Mouse (Mus musculus) erythroblast, embryonic 14.5 days (primary cell): Measurements from ENCODE around the gene Ttll8.

Experiments used
- GATA1 ChIP-seq: IDR thresholded peaks from 2 replicates; pipeline ENCODE4 v1.6.1; 2012; ENCODE audit warnings: low read length, inconsistent platforms, mixed read lengths
- TAL1 ChIP-seq: IDR thresholded peaks from 3 replicates; pipeline ENCODE4 v1.6.1; 2012; ENCODE audit warnings: low read length, inconsistent platforms, mixed read lengths

- no peak for TF ChIP-seq TAL1
- no peak for TF ChIP-seq GATA1
These were observed 32.9 kb downstream of the Ttll8 start for GRCm38 (mm10) chr15:88921131-88921991.
